Mouse (Mus musculus) CH12.LX (cell line): ENCODE data around the gene Hdlbp. TPM values are rescaled to one million over a fixed set of nuclear protein-coding genes. Genes with fewer than 3 reads are reported as not detected.

ENCODE experiments used
- DNase-seq: peaks from one replicate; pipeline ENCODE4 v3.0.0-alpha.2; 2013; ENCODE audit errors: extremely low read depth
- H3K27ac ChIP-seq: 2 replicates; pipeline ENCODE4 v1.5.1; 2012; ENCODE audit warnings: low read depth, mild to moderate bottlenecking, control low read depth, moderate library complexity; ENCODE audit not compliant: insufficient read depth
- H3K27me3 ChIP-seq: replicated peaks from 2 replicates; pipeline ENCODE3; 2012; ENCODE audit warnings: inconsistent platforms
- H3K36me3 ChIP-seq, 2 experiments: replicated peaks in 1 of 2; 2 replicates each; pipeline versions ENCODE3 to v1.6.1; 2012; ENCODE audit warnings: inconsistent platforms in 1 of 2, low read length in 1 of 2, mild to moderate bottlenecking in 1 of 2, mixed read lengths in 1 of 2, moderate library complexity in 1 of 2; ENCODE audit not compliant: control insufficient read depth in 1 of 2, insufficient read depth in 1 of 2
- H3K4me1 ChIP-seq, 2 experiments: 2 replicates each; pipeline ENCODE4 v1.6.1; 2012; ENCODE audit warnings: inconsistent platforms in 1 of 2, moderate library complexity in 1 of 2; ENCODE audit not compliant: insufficient read depth in 2 of 2, control insufficient read depth in 1 of 2
- H3K4me2 ChIP-seq: 2 replicates; pipeline ENCODE4 v1.6.1; 2012; ENCODE audit warnings: low read depth, mild to moderate bottlenecking, control low read depth; ENCODE audit not compliant: poor library complexity, insufficient read depth, severe bottlenecking
- H3K4me3 ChIP-seq, 3 experiments: fragments of 150-350 bp in 1 of 3; sonication (generic) in 1 of 3; replicated peaks in 1 of 3; 2 replicates each; pipeline versions ENCODE3 to v1.5.1; 2011 to 2012; ENCODE audit warnings: low read depth in 2 of 3, low read length in 2 of 3, mild to moderate bottlenecking in 2 of 3, moderate library complexity in 2 of 3, control low read depth in 1 of 3, improper control_type of control experiment in 1 of 3, inconsistent platforms in 1 of 3, mixed read lengths in 1 of 3; ENCODE audit not compliant: poor library complexity in 1 of 3
- H3K79me2 ChIP-seq: replicated peaks from 2 replicates; pipeline ENCODE4 v1.6.1; 2012; ENCODE audit warnings: mild to moderate bottlenecking, moderate library complexity; ENCODE audit not compliant: control insufficient read depth, poor library complexity, insufficient read depth, severe bottlenecking; ENCODE audit errors: extremely low read depth
- H3K9ac ChIP-seq: 2 replicates; pipeline ENCODE4 v1.6.1; 2012; ENCODE audit warnings: low read depth, mild to moderate bottlenecking, control low read depth, moderate library complexity; ENCODE audit not compliant: insufficient read depth
- H3K9me3 ChIP-seq: replicated peaks from 2 replicates; pipeline ENCODE3; 2012; ENCODE audit warnings: low read length, inconsistent platforms, mixed read lengths
- BHLHE40 ChIP-seq: IDR thresholded peaks from 2 replicates; pipeline ENCODE4 v1.6.1; 2011; ENCODE audit warnings: mild to moderate bottlenecking, low read depth, low read length, improper control_type of control experiment
- CHD1 ChIP-seq: IDR thresholded peaks from 2 replicates; pipeline ENCODE4 v1.6.1; 2012; ENCODE audit warnings: low read depth, low read length, improper control_type of control experiment, inconsistent platforms
- CTCF ChIP-seq, 2 experiments: IDR thresholded peaks in 1 of 2; conservative IDR thresholded peaks in 1 of 2; 2 replicates each; pipeline ENCODE4 v1.5.1; 2011 to 2012; ENCODE audit warnings: low read depth in 2 of 2, low read length in 2 of 2, improper control_type of control experiment in 1 of 2, inconsistent platforms in 1 of 2, mild to moderate bottlenecking in 1 of 2, moderate library complexity in 1 of 2
- E2F4 ChIP-seq: IDR thresholded peaks from 2 replicates; pipeline ENCODE4 v1.6.1; 2011; ENCODE audit warnings: low read depth, low read length, improper control_type of control experiment; ENCODE audit not compliant: insufficient replicate concordance
- EP300 ChIP-seq: IDR thresholded peaks from 2 replicates; pipeline ENCODE4 v1.6.1; 2011; ENCODE audit warnings: low read length, improper control_type of control experiment
- GABPA ChIP-seq: IDR thresholded peaks from 2 replicates; pipeline ENCODE4 v1.6.1; 2012; ENCODE audit warnings: low read depth, low read length, improper control_type of control experiment, inconsistent platforms; ENCODE audit not compliant: insufficient replicate concordance
- HCFC1 ChIP-seq: IDR thresholded peaks from 2 replicates; pipeline ENCODE4 v1.6.1; 2012; ENCODE audit warnings: low read depth, mild to moderate bottlenecking, inconsistent platforms, low read length, improper control_type of control experiment
- IRF4 ChIP-seq: IDR thresholded peaks from 2 replicates; pipeline ENCODE4 v1.6.1; 2014; ENCODE audit warnings: low read depth, mild to moderate bottlenecking, inconsistent platforms, low read length, improper control_type of control experiment
- JUND ChIP-seq: conservative IDR thresholded peaks from 2 replicates; pipeline ENCODE4 v1.6.1; 2011; ENCODE audit warnings: low read depth, low read length, improper control_type of control experiment
- MAFK ChIP-seq: IDR thresholded peaks from 2 replicates; pipeline ENCODE4 v1.6.1; 2011; ENCODE audit warnings: low read length, improper control_type of control experiment; ENCODE audit not compliant: insufficient replicate concordance
- MAX ChIP-seq: IDR thresholded peaks from 2 replicates; pipeline ENCODE4 v1.6.1; 2011; ENCODE audit warnings: low read length, improper control_type of control experiment
- MAZ ChIP-seq: IDR thresholded peaks from 2 replicates; pipeline ENCODE4 v1.6.1; 2012; ENCODE audit warnings: low read depth, mild to moderate bottlenecking, inconsistent platforms, low read length, improper control_type of control experiment, moderate library complexity
- MEF2A ChIP-seq: IDR thresholded peaks from 2 replicates; pipeline ENCODE4 v1.6.1; 2014; ENCODE audit warnings: low read depth, mild to moderate bottlenecking, inconsistent platforms, low read length, improper control_type of control experiment, borderline replicate concordance
- MYC ChIP-seq: IDR thresholded peaks from 2 replicates; pipeline ENCODE4 v1.6.1; 2011; ENCODE audit warnings: low read depth, mild to moderate bottlenecking, improper control_type of control experiment, low read length
- NELFE ChIP-seq: IDR thresholded peaks from 2 replicates; pipeline ENCODE4 v1.6.1; 2011; ENCODE audit warnings: low read depth, low read length, improper control_type of control experiment
- NRF1 ChIP-seq: IDR thresholded peaks from 2 replicates; pipeline ENCODE4 v1.6.1; 2014; ENCODE audit warnings: low read depth, mild to moderate bottlenecking, inconsistent platforms, low read length, improper control_type of control experiment, moderate library complexity
- POLR2A ChIP-seq: IDR thresholded peaks from 2 replicates; pipeline ENCODE4 v1.6.1; 2011; ENCODE audit warnings: low read depth, mild to moderate bottlenecking, improper control_type of control experiment, low read length
- POLR2AphosphoS2 ChIP-seq: IDR thresholded peaks from 2 replicates; pipeline ENCODE4 v1.6.1; 2011; ENCODE audit warnings: low read depth, low read length, improper control_type of control experiment
- RAD21 ChIP-seq: IDR thresholded peaks from 2 replicates; pipeline ENCODE4 v1.6.1; 2011; ENCODE audit warnings: low read depth, mild to moderate bottlenecking, low read length, improper control_type of control experiment, moderate library complexity
- RCOR1 ChIP-seq: conservative IDR thresholded peaks from 2 replicates; pipeline ENCODE4 v1.6.1; 2012; ENCODE audit warnings: low read depth, mild to moderate bottlenecking, inconsistent platforms, low read length, improper control_type of control experiment
- SIN3A ChIP-seq: IDR thresholded peaks from 2 replicates; pipeline ENCODE4 v1.6.1; 2012; ENCODE audit warnings: low read length, improper control_type of control experiment, inconsistent platforms
- SMC3 ChIP-seq: IDR thresholded peaks from 2 replicates; pipeline ENCODE4 v1.6.1; 2011; ENCODE audit warnings: low read depth, low read length, improper control_type of control experiment
- TBP ChIP-seq: conservative IDR thresholded peaks from 2 replicates; pipeline ENCODE4 v1.6.1; 2011; ENCODE audit warnings: low read depth, low read length, improper control_type of control experiment
- TCF12 ChIP-seq: IDR thresholded peaks from 2 replicates; pipeline ENCODE4 v1.6.1; 2014; ENCODE audit warnings: low read depth, mild to moderate bottlenecking, inconsistent platforms, low read length, improper control_type of control experiment
- UBTF ChIP-seq: IDR thresholded peaks from 2 replicates; pipeline ENCODE4 v1.6.1; 2012; ENCODE audit warnings: low read depth, mild to moderate bottlenecking, inconsistent platforms, low read length, improper control_type of control experiment, moderate library complexity
- USF1 ChIP-seq: IDR thresholded peaks from 2 replicates; pipeline ENCODE4 v1.6.1; 2014; ENCODE audit warnings: low read depth, mild to moderate bottlenecking, inconsistent platforms, low read length, improper control_type of control experiment
- ZC3H11A ChIP-seq: IDR thresholded peaks from 2 replicates; pipeline ENCODE4 v1.6.1; 2012; ENCODE audit warnings: low read depth, mild to moderate bottlenecking, inconsistent platforms, low read length, improper control_type of control experiment
- ZMIZ1 ChIP-seq: IDR thresholded peaks from 2 replicates; pipeline ENCODE4 v1.6.1; 2012; ENCODE audit warnings: low read depth, mild to moderate bottlenecking, inconsistent platforms, low read length, improper control_type of control experiment
- ZNF384 ChIP-seq: IDR thresholded peaks from 2 replicates; pipeline ENCODE4 v1.6.1; 2012; ENCODE audit warnings: low read depth, low read length, improper control_type of control experiment, inconsistent platforms
- dilution Hi-C: fragments of 300-500 bp; cut with MboI; formaldehyde crosslinking; loops from 2 replicates; pipeline ENCODE4 v1.14.3; 2020; ENCODE audit warnings: low sequenced_read_pairs; ENCODE audit not compliant: extremely low pct_unique_long_range_greater_than_20kb, extremely low pct_ligation_motif_present
- in situ Hi-C: fragments of 300-500 bp; cut with MboI; formaldehyde crosslinking; loops from 3 replicates; pipeline ENCODE4 v1.14.3; 2019; ENCODE audit warnings: low sequenced_read_pairs, low pct_ligation_motif_present, low pct_unique_long_range_greater_than_20kb, mixed read lengths
- polyA plus RNA-seq: library from polyadenylated mRNA; unstranded; fragments of >175 nt; gene quantifications from 2 replicates; pipeline ENCODE4 v1.2.1, GENCODE M21; 2012; ENCODE audit warnings: low read depth; ENCODE audit not compliant: insufficient read length
- total RNA-seq, 2 experiments: library from RNA; depleted of rRNA; stranded (reverse); fragments of 300-350 nt in 1 of 2; fragments of >200 nt in 1 of 2; gene quantifications; 2 replicates each; pipeline ENCODE4 v1.2.3; 2012 to 2014

Hdlbp gene
- total and polyA plus RNA-seq, 3 experiments, result 106 to 178 (median 114) TPM

DNA sequence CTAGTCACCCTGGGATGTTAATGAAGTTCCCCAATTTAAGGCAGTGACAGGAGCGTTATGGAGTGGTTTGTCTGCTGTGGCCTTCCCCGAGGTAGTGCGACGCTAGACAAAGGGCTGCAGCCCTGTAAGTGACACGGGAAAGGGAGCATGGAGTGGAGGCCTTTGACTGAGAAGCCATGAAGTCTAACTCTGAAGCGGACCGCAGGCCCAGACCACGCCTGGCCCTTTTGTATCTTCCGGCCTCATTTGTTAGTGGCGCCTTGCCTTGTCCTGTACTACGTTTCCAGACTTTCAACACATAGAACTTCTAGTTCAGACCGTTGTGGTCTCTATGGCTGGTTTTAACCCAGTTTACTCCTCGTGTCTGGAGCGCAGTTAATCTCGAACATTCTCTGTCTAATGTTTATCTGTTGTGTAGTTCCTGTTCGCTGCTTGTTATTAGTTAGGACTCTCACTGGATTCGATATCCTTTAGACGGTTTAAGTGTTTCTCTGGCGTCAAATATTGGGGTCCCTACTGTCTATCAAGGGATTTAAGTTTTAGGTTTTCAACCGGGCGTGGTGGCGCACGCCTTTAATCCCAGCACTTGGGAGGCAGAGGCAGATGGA, 965 bp upstream of the Hdlbp start:
- no peaks in the 10 kb centered on the region for H3K9me3 ChIP-seq
- peaks cover 0 to 49% of the 10 kb centered on the region in 2 experiments; a peak in 2 of 4 replicates for H3K4me1 ChIP-seq
- H3K27ac ChIP-seq, result peak overlapping the region; percentile 72
- TF ChIP-seq MAX, result no peak
- 0 out of 2 replicates have a peak, but pooled peaks have one; percentile 30 for TF ChIP-seq UBTF
- TF ChIP-seq BHLHE40, result no peak
- no peak for DNase-seq
- in situ Hi-C loops (no loop called here), dilution Hi-C loops (no loop called here)
- H3K79me2 ChIP-seq, result peaks cover 60% of the 10 kb centered on the region
- H3K4me2 ChIP-seq, result peak overlapping the region; percentile 78
- H3K27me3 ChIP-seq, result no peaks in the 10 kb centered on the region
- H3K4me3 ChIP-seq, result peak overlapping the region; percentile 75 to 84 (median 80)
- peaks cover 0 to 7% of the 10 kb centered on the region in 2 experiments for H3K36me3 ChIP-seq
- H3K9ac ChIP-seq, result peak overlapping the region; percentile 81

DNA sequence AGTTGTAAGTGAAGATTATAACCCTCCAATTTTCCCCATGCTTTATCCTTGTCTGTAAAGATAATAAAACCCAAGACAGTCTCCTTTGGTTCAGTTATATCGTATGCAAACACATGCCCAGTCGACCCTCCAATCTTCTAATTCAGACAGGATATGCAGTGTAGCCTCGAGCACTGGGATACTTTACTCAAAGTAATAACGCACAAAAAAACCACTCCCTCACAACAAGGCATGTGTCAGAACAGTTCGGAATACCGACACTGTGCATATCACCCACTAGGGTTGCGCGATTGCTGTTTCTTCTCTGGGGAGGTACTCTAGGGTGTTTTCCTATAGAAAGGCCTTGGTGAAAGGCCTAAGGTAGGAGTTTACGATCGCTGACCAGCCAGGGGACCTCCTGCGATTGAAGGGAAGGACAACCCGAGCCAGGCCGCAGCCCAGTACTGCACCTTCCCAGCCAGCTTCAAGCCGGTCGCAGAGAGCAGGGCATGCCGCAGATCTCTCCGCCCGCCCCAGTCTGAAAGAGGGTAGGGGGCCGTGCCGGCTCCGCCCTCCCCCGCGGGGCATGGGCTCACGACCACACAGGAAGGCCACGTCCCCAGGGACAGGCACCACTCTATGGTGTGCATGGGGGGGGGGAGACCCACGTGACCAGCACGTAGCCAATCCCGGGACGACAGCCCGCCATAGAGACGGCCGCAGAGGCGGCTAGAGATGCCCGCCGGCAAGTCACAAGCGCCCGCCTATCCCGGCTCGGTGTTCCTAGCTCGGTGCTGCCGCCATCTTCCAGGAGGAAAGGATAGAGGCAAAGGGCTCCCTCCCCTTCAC, 643 bp downstream of the Hdlbp start:
- Histone ChIP-seq H3K4me1 (peaks cover 0 to 42% of the 10 kb centered on the region in 2 experiments; a peak in 2 of 4 replicates), H3K27ac (peak overlapping the region; percentile 79), H3K9me3 (no peaks in the 10 kb centered on the region), H3K9ac (peak overlapping the region; percentile 99), H3K79me2 (peaks cover 52% of the 10 kb centered on the region), H3K4me2 (peak overlapping the region; percentile 86), H3K27me3 (no peaks in the 10 kb centered on the region), H3K36me3 (peaks cover 0 to 15% of the 10 kb centered on the region in 2 experiments), H3K4me3 (peak overlapping the region; percentile 80 to 89 (median 84))
- peak; percentile 98 for DNase-seq
- in situ Hi-C loops (no loop called here), dilution Hi-C loops (no loop called here)
- TF ChIP-seq ZC3H11A (no peak), UBTF (no peak), MAFK (no peak), GABPA (peak; percentile 9; the same call in 1 of the 2 replicates), E2F4 (no peak), ZMIZ1 (0 out of 2 replicates have a peak, but pooled peaks have one; percentile 29), CHD1 (peak; percentile 20; the same call in 1 of the 2 replicates), SIN3A (peak; percentile 82), POLR2AphosphoS2 (peak; percentile 11; the same call in 1 of the 2 replicates), BHLHE40 (peak; percentile 70), MEF2A (peak; percentile 61; the same call in 1 of the 2 replicates), ZNF384 (no peak), RAD21 (no peak), NELFE (no peak; the same call in none of the 2 replicates), POLR2A (peak; percentile 69), TBP (0 out of 2 replicates have a peak, but pooled peaks have one; percentile 41), MAX (peak; percentile 94), NRF1 (no peak), JUND (no peak), MYC (no peak), CTCF (conservative IDR thresholded peaks at IDR 0.05 in 1 of 2, IDR thresholded peaks at IDR 0.05 in 1 of 2; ENCODE audit: low read depth in 2 of 2, low read length in 2 of 2) (peak in 1 of 2 experiments; percentile 53; a peak in 2 of 4 replicates), SMC3 (no peak), MAZ (peak; percentile 89), EP300 (0 out of 2 replicates have a peak, but pooled peaks have one; percentile 14), HCFC1 (no peak; the same call in 1 of the 2 replicates), IRF4 (peak; percentile 77), USF1 (peak; percentile 98), RCOR1 (no peak), TCF12 (peak; percentile 58; the same call in 1 of the 2 replicates)
